In genomic region chr6:89455523-89456000, GRCm38 (mm10) we compare ENCODE assay signal across 10 mouse cellular contexts.
DNase-seq lines count a peak whose midpoint lies in the region; ATAC-seq and TF ChIP-seq lines count a peak whose summit lies in the region.
"Had no signal": no experiment of that assay in that cellular context is flagged by ENCODE, and none has a peak within 500 bp of the region (broad histone marks: within the 10 kb centered on the region; RNA-seq: fewer than 3 reads in every experiment).

No protein-coding gene starts in this region.

- DNase-seq in lung, postnatal 25 days (ENCODE audit: low spot score): no peak
- peak; percentile 51 for DNase-seq in MN1 (ENCODE audit: low spot score)
- peak; percentile 52 for DNase-seq in liver, postnatal 0 days
- DNase-seq in thymus, adult 2 months: no peak
- no peak for DNase-seq in left cerebral cortex, postnatal 10 days (ENCODE audit: extremely low spot score in 1 of 2, low spot score in 2 of 2)
- no peak for DNase-seq in kidney, adult 18-20 months

- H3K27me3 ChIP-seq in lung, embryonic 16.5 days (ENCODE audit: control insufficient read depth, insufficient read depth, low read depth, low read length): no peaks in the 10 kb centered on the region
- H3K27me3 ChIP-seq in heart, embryonic 12.5 days (replicated peaks): no peaks in the 10 kb centered on the region
- H3K27me3 ChIP-seq in liver, postnatal 0 days (ENCODE audit: insufficient read depth, low read length): no peaks in the 10 kb centered on the region
- H3K27me3 ChIP-seq in thymus, adult 2 months (ENCODE audit: control insufficient read depth, insufficient read depth, low read length): no peaks in the 10 kb centered on the region
- H3K27me3 ChIP-seq: limb, embryonic 15.5 days; neural tube, embryonic 12.5 days had no signal

- H3K36me3 ChIP-seq in lung, embryonic 16.5 days (ENCODE audit: control insufficient read depth, insufficient read depth, low read length): no peaks in the 10 kb centered on the region
- no peaks in the 10 kb centered on the region for H3K36me3 ChIP-seq in heart, embryonic 12.5 days
- no peaks in the 10 kb centered on the region for H3K36me3 ChIP-seq in liver, postnatal 0 days (replicated peaks; ENCODE audit: insufficient read depth, low read length)
- no peaks in the 10 kb centered on the region for H3K36me3 ChIP-seq in thymus, adult 2 months (ENCODE audit: control insufficient read depth, insufficient read depth, low read length)
- H3K36me3 ChIP-seq: limb, embryonic 15.5 days; neural tube, embryonic 12.5 days had no signal

- peak; percentile 73 for TF ChIP-seq EP300 in liver, postnatal 0 days (IDR thresholded peaks at IDR 0.05; ENCODE audit: low read depth)

- H3K4me2 ChIP-seq in lung, embryonic 16.5 days (ENCODE audit: low read depth, low read length): no peak overlapping the region
- H3K4me2 ChIP-seq in heart, embryonic 12.5 days: no peak overlapping the region; the same call in 1 of the 2 replicates
- H3K4me2 ChIP-seq in liver, postnatal 0 days (ENCODE audit: low read depth, low read length): no peak overlapping the region
- H3K4me2 ChIP-seq: limb, embryonic 15.5 days; neural tube, embryonic 12.5 days had no signal

- H3K4me1 ChIP-seq in lung, embryonic 16.5 days (replicated peaks; ENCODE audit: control insufficient read depth, insufficient read depth, low read length): peaks cover 13% of the 10 kb centered on the region
- peaks cover 54% of the 10 kb centered on the region for H3K4me1 ChIP-seq in heart, embryonic 12.5 days (replicated peaks)
- peaks cover 13% of the 10 kb centered on the region for H3K4me1 ChIP-seq in liver, postnatal 0 days (ENCODE audit: insufficient read depth)
- no peaks in the 10 kb centered on the region for H3K4me1 ChIP-seq in thymus, adult 2 months (replicated peaks; ENCODE audit: control insufficient read depth, insufficient read depth, low read length)

- no peak for TF ChIP-seq POLR2A in thymus, adult 2 months (IDR thresholded peaks at IDR 0.05; ENCODE audit: control insufficient read depth, extremely low read depth, insufficient read depth, low read length, poor library complexity)

- intact Hi-C loops in left cerebral cortex, postnatal 10 days (cut with DNase I): no loop called here

- H3K4me3 ChIP-seq in lung, embryonic 16.5 days (ENCODE audit: low read length): no peak overlapping the region
- no peak overlapping the region for H3K4me3 ChIP-seq in heart, embryonic 12.5 days
- no peak overlapping the region for H3K4me3 ChIP-seq in liver, postnatal 0 days (ENCODE audit: low read depth, low read length)
- H3K4me3 ChIP-seq in thymus, adult 2 months (ENCODE audit: control insufficient read depth, insufficient read depth, low read length): no peak overlapping the region
- H3K4me3 ChIP-seq: limb, embryonic 15.5 days; neural tube, embryonic 12.5 days had no signal

- WGBS in lung, embryonic 16.5 days: 58% methylated on average over 4 of the region's 4 CpGs
- 18% methylated on average over 4 of the region's 4 CpGs for WGBS in heart, embryonic 12.5 days
- WGBS in liver, postnatal 0 days (ENCODE audit: insufficient replicate concordance): 42% methylated on average over 4 of the region's 4 CpGs
- WGBS in thymus, adult 2 months: 68% methylated on average over 4 of the region's 4 CpGs

- H3K9ac ChIP-seq in lung, embryonic 16.5 days (ENCODE audit: low read length): no peak overlapping the region
- no peak overlapping the region for H3K9ac ChIP-seq in heart, embryonic 12.5 days
- no peak overlapping the region; the same call in 1 of the 2 replicates for H3K9ac ChIP-seq in liver, postnatal 0 days (replicated peaks)
- H3K9ac ChIP-seq: limb, embryonic 15.5 days; neural tube, embryonic 12.5 days had no signal

- 0 out of 2 replicates have a peak overlapping the region, but pooled peaks have one; percentile 10 for H3K27ac ChIP-seq in lung, embryonic 16.5 days (ENCODE audit: low read length)
- peak overlapping the region; percentile 81 for H3K27ac ChIP-seq in heart, embryonic 12.5 days (ENCODE audit: poor library complexity, severe bottlenecking)
- H3K27ac ChIP-seq in liver, postnatal 0 days (ENCODE audit: low read depth): peak overlapping the region; percentile 49; the same call in 1 of the 2 replicates
- no peak overlapping the region for H3K27ac ChIP-seq in thymus, adult 2 months (ENCODE audit: control insufficient read depth, insufficient read depth, low read length)
- H3K27ac ChIP-seq: limb, embryonic 15.5 days; neural tube, embryonic 12.5 days had no signal

- ATAC-seq in lung, embryonic 16.5 days (ENCODE audit: low read depth): no peak; the same call in 1 of the 2 replicates
- peak; percentile 71 for ATAC-seq in heart, embryonic 12.5 days (ENCODE audit: insufficient number of reproducible peaks, low FRiP score)
- peak; percentile 96 for ATAC-seq in liver, postnatal 0 days

- no peaks in the 10 kb centered on the region for H3K9me3 ChIP-seq in lung, embryonic 16.5 days (ENCODE audit: control insufficient read depth, low read length)
- no peaks in the 10 kb centered on the region for H3K9me3 ChIP-seq in heart, embryonic 12.5 days (replicated peaks)
- no peaks in the 10 kb centered on the region for H3K9me3 ChIP-seq in liver, postnatal 0 days (ENCODE audit: low read length)
- H3K9me3 ChIP-seq: limb, embryonic 15.5 days; neural tube, embryonic 12.5 days had no signal

- TF ChIP-seq CTCF in liver, postnatal 0 days (IDR thresholded peaks at IDR 0.05; ENCODE audit: low read depth): peak; percentile 18
- TF ChIP-seq CTCF in thymus, adult 2 months (IDR thresholded peaks at IDR 0.05; ENCODE audit: borderline replicate concordance, control insufficient read depth, extremely low read depth, insufficient read depth, low read length, poor library complexity): no peak

Comparison
In these comparisons a context has a peak if more than half of its experiments do, and no peak if none do; other contexts are left out.
1. DNase-seq: peak in MN1 (single experiment) and liver, postnatal 0 days (single experiment); none in lung, postnatal 25 days (single experiment), thymus, adult 2 months (single experiment), left cerebral cortex, postnatal 10 days (0 of 2) and kidney, adult 18-20 months (single experiment).